Mouse (Mus musculus) monocyte, adult 5-6 weeks (primary cell): ENCODE results near the gene Egfl7. TPM values are rescaled to one million over a fixed set of nuclear protein-coding genes. Genes with fewer than 3 reads are reported as not detected.

Experiments used
- ATAC-seq: fragments of 153-309, 156-312 bp; replicated peaks from 2 replicates; pipeline ENCODE4 v1.8.0; 2017; ENCODE audit warnings: mild to moderate bottlenecking; ENCODE audit not compliant: low TSS enrichment, insufficient number of reproducible peaks, severe bottlenecking, poor library complexity, low FRiP score
- total RNA-seq: library from RNA; stranded (forward); fragments of 200-1000, 200-491, 200-594 nt; gene quantifications from 3 replicates; pipeline ENCODE4 v1.2.3, GENCODE M21; 2017

Gene Egfl7
- total RNA-seq = not detected in 3 replicates

- no peak for ATAC-seq
These were observed at the start of gene Egfl7 for GRCm38 (mm10) chr2:26579714-26580113. TSS of gene Egfl7 (plus strand) at chr2:26580014.

- ATAC-seq = no peak
These were observed 48.0 kb upstream of the Egfl7 start for GRCm38 (mm10) chr2:26531829-26532228.

GRCm38 (mm10) chr2:26533249-26533648, 46.6 kb upstream of the Egfl7 start:
- ATAC-seq = no peak

- no peak for ATAC-seq
These were observed 45.7 kb upstream of the Egfl7 start for GRCm38 (mm10) chr2:26534161-26534560.

GRCm38 (mm10) chr2:26534616-26535015, 45.2 kb upstream of the Egfl7 start:
- peak; percentile 45 for ATAC-seq

- ATAC-seq = no peak
These were observed 44.2 kb upstream of the Egfl7 start for GRCm38 (mm10) chr2:26535517-26536045.

- ATAC-seq = no peak
These were observed 40.3 kb upstream of the Egfl7 start for GRCm38 (mm10) chr2:26539516-26539915.

GRCm38 (mm10) chr2:26540721-26541120, 39.1 kb upstream of the Egfl7 start:
- no peak for ATAC-seq

- no peak for ATAC-seq
These were observed 38.4 kb upstream of the Egfl7 start for GRCm38 (mm10) chr2:26541258-26541910.

GRCm38 (mm10) chr2:26543155-26543554, 36.7 kb upstream of the Egfl7 start:
- ATAC-seq = no peak

GRCm38 (mm10) chr2:26543768-26544167, 36.0 kb upstream of the Egfl7 start:
- no peak for ATAC-seq

- no peak for ATAC-seq
These were observed 35.5 kb upstream of the Egfl7 start for GRCm38 (mm10) chr2:26544265-26544664.

GRCm38 (mm10) chr2:26547481-26547880, 32.3 kb upstream of the Egfl7 start:
- no peak for ATAC-seq

GRCm38 (mm10) chr2:26549801-26550200, 30.0 kb upstream of the Egfl7 start:
- ATAC-seq = peak; percentile 87

- no peak for ATAC-seq
These were observed 29.6 kb upstream of the Egfl7 start for GRCm38 (mm10) chr2:26550205-26550604.

- no peak for ATAC-seq
These were observed 29.0 kb upstream of the Egfl7 start for GRCm38 (mm10) chr2:26550777-26551176.

- ATAC-seq = no peak
These were observed 28.4 kb upstream of the Egfl7 start for GRCm38 (mm10) chr2:26551446-26551845.

- no peak for ATAC-seq
These were observed 27.7 kb upstream of the Egfl7 start for GRCm38 (mm10) chr2:26552066-26552465.

GRCm38 (mm10) chr2:26553904-26554303, 25.9 kb upstream of the Egfl7 start:
- no peak for ATAC-seq

GRCm38 (mm10) chr2:26555076-26555475, 24.7 kb upstream of the Egfl7 start:
- no peak for ATAC-seq

GRCm38 (mm10) chr2:26556535-26556993, 23.2 kb upstream of the Egfl7 start:
- no peak for ATAC-seq
